Mouse (Mus musculus) spleen, adult 2 months (tissue): ENCODE data around the gene Rbm47.

Experiments used
- CTCF ChIP-seq: fragments of 200-500 bp; IDR thresholded peaks from 2 replicates; pipeline ENCODE4 v1.5.1; 2011; ENCODE audit warnings: mild to moderate bottlenecking, inconsistent platforms; ENCODE audit not compliant: insufficient read depth, insufficient read length, insufficient replicate concordance; ENCODE audit errors: extremely low read depth
- POLR2A ChIP-seq: fragments of 200-500 bp; IDR thresholded peaks from 2 replicates; pipeline ENCODE4 v1.6.1; 2011; ENCODE audit warnings: low read depth, low read length, inconsistent platforms

DNA sequence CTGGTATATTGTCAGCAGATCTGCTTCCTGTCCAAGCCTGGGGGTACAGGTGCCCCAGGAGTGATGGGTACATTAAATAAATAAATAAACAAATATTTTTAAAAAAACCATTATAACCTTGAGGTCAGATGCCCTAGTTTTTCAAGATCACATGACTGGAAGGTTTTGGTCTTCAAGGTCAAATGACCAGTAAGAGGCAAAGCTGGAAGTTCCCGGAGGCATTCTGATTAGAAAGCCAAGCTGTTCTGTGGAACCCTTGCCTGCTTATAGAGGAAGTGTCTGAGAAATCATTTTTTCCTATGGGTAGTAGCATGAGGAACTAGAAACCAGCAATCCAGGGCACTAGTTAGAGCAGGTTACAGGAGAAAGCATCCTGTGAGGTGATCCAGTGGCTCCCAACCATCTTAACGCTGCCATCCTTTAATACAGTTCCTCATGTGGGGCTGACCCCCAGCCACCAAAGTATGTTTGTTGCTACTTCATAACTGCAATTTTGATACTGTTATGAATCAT, 157.4 kb downstream of the Rbm47 start:
- TF ChIP-seq POLR2A (no peak), CTCF (no peak)
